Mouse (Mus musculus) kidney, postnatal 25 days (tissue): Measurements from ENCODE around the gene Fndc3b.
A peak's percentile ranks its signal among the peaks of the same experiment; 100 is the strongest.

Source experiments
- DNase-seq, 2 experiments: peaks; one replicate each; pipeline ENCODE4 v3.0.0; 2021; ENCODE audit warnings: mixed read lengths in 2 of 2

Fndc3b gene

DNA sequence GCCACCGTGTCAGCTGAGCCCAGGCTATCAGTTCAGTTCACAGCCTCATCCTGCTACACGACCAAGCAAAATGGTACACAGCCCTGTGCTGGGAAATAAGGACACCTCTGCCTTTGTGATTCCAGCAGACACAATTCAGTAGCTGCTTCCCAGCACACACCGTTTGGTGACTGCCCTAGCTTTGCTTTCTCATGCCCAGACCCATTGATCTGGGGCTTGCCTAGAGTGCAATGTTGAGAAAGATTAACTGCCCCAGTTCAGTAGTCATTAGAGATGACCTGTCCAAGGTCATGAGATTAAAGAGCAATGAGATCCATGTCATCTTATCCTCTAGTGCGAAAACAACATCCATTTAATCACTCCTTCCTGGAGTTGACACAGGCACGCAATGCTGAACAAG is 47.9 kb downstream of the Fndc3b start:
- DNase-seq, result no peak

DNA sequence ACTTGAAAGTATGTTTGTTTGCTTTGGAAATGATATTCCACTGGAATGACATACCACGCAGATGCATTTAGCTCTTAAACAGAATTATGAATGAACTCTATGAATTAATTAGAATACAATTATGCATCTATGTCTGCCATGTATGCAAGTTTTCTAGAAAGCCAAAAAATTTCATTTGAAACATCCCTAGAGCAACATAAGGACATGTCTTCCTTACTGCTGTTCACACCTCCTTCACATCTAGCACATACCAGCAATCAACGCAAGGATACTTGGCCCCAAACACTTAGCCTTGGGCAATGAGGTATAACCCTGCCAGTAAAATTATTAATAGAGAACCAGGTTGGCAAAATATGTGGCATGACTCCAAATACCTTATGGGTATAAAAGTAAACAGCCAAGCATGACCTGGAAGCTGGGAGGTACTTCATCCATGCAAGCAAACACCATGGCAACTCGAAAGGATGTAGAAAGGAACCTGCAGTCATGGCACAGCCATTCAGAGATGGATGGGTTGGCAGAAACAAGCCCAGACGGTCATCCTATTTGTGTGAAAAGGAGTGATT is 52.8 kb downstream of the Fndc3b start:
- DNase-seq, result no peak

DNA sequence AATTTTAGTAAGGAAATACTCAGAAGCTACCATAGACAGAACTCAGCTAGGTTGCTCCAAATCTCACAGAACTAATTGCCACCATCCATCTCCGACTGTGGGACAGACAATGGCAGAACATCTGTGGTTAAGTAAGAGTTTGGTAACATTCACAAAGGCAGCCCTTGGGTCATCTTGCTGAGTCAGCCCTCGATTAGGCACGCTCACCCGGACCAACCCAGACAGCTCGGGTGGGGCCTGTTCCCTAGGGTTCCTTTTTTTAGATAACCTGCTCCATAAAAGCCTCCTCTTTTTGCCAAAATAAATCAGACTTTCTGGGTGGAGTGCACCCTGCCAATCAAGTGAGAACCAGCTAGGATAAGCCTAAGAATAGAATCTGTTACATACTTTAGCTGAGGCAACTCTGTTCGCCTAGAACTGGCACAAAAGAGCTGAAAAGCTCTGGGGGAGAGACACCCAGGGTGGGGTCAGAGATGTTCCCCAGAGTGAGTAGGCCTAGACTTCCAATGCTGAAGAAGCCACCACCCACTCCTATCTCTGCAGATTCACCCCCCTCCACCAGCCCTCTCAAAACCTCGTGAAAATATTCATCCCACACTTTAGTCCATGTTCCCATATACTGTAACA is 54.2 kb downstream of the Fndc3b start:
- DNase-seq, result peak in 1 of 2 experiments; percentile 50

DNA sequence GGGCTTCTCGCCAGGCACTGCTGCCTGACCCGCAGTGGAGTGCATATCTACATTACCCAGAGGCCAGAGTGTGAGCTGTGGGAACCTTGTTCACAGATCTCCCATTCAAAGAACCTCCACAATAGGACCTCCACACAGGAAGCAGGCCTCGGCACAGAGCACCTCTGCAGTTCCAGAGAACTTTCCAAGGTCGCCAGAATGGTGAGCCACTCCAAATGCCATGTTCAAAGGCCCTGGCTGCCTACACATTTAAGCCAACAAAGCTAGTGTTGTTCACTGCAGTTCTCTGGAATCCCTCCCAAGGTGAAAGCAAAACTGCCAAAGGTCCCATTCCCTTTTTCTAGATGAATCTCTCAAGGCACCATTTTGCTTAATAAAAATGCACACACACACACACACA is 55.4 kb downstream of the Fndc3b start:
- DNase-seq, result no peak

DNA sequence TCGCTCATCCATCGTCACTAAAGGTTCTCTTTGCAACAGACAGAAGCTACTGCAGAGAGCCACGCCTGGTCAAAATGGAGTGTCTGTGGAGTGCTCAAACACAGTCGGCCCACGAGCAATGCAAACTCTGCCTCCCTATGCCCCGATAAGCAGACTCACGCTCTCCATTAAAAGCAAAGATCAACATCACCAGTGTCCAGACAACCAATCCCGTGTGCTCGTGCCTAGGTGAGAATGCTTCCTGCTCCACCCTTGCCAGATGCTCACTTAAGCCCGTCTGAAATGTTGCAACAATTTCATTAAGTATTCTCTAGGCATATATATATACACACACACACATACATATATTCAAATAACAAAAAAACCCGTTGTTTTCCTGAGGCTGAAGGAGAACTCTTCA is 56.1 kb downstream of the Fndc3b start:
- DNase-seq, result no peak

DNA sequence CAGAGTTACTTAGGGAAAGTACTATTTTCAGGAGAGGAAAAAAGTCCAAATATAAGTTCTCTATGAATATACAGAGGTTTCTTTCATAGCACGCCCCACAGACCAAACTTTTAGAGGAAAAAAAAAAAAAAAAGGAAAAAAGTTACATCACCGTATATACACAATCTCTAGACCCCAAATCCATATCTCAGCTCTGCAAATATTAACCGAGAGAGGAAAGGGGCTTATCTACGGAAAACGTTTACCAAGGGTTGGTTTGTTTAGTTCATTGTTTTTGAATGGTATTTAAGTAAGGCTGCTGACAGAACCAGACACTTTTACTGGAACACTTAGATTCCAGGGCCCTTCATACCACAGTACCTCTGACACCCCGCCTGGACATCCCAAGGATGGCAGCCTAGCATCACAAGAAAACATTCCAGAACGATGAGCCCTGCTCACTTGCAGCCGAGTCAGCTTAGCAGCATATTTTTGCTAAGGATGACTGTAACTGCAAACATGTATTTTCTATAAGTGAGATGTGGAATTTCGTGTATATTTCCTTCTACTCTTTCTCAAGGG is 58.6 kb downstream of the Fndc3b start:
- DNase-seq, result no peak

DNA sequence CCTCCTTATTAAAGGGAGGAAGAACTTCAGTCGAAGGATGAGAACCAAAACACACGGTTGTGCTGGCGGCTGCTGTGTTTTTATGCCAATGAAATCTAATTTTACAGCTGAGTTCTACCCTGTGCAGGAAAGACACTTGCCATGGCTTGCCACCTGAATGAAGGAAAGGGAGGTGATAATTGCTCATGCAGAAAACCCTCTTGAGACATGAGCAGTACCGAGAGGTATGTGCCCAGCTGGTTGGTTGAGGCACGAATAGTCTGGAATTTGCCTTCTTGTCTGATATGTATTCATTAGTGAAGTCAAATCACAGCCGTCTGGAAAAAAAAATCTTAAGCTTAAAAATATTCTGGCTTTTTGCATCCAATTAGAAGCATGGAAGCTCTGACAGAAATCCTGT is 59.4 kb downstream of the Fndc3b start:
- no peak for DNase-seq

DNA sequence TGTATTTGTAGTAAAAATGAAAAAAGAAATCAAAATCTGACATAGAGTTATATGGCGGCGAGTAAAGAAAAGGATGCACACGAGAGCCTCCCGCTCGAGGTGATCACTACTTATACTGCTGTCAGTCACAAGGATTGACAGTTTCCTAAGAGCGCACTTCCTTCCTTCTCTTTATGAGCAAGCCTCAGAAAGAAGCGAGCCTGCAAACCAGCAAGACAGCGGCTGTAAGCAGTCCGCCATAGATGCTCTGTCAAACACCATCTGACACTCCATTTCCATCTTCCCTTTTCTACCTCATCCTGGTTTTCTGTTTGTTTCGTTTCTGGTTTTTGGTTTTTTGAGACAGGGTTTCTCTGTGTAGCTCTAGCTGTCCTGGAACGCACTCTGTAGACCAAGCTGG is 61.0 kb downstream of the Fndc3b start:
- no peak for DNase-seq

DNA sequence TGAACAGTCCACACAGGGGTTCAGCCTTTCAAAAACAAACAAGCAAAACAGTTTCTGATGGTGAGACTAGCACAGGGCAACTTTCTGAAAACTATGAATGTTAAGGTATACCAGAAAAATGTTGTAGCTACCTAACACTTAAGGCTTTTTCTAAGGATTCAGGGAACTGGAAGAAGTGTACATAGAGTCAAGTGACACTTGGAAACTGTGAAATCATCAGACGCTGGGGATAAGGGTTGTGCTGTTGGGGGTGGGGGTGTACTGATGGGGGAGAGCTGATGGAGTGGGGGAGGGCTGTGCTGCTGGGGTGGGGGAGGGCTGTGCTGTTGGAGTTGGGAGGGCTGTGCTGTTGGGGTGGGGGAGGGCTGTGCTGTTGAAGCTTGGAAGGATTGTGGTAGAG is 61.8 kb downstream of the Fndc3b start:
- DNase-seq, result no peak

DNA sequence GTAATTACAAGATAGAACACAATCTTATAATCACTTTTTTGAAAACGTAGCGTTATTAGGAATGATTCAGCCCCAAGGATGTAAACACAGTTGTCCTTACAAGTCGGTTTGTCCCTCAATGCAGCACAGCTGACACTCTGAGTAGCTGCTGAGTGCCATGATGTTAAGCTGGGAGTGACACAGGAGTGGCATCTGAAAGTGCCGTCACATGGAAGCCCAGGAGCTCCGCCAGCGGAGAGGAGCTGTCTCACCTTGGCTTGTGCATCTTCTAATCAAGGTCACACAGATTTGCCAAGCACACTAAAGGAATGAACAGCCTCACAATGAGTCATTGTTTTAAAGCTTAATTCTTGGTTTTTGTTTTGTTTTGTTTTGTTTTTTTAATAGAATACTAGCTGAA is 68.7 kb downstream of the Fndc3b start:
- no peak for DNase-seq

DNA sequence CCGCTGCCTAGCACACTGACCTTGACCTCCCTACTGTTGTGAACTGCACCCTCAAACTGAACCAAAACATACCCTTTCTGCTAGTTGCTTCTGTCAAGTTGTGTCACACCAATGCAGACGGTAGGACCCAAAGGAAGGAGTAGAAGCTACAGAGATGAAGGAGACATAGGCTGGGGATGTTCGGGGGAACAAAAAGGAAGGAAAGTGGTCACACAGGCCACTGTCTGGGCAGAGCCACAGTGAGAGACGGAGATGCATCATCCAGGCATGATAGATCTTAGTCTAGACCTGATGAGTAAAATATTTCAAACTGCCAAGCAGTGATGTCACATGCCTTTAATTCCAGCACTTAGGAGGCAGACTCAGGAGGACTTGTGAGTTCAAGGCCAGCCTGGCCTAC is 71.4 kb downstream of the Fndc3b start:
- DNase-seq, result no peak

DNA sequence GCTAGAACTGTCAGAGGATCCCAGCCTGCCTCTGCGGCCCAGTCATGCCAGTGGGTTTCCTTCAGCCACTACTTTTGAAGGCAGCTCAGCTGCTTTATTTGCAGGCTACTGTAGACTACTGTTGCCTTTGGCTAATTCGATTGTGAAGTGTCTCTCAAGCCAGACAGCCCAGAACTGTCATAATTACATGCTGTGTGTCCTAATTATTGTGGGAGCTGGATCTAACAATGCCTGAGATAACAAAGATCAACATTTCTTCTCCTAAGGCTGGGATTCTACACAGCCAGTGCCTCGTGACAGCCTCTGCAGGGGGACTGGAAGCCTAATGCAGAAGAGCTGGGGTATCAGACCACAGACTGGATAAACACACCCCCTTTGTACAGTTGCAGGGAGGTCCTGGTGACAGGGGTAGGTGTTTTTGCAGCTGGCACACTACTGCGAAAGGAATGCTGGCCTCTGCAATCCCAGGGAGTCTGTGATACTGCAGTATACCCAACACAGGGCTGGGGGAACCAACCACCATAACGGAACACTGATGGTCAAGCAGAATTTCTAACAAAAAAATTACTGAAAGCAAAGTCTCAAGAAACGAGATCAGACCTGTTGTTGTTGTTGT is 74.0 kb downstream of the Fndc3b start:
- DNase-seq, result no peak

DNA sequence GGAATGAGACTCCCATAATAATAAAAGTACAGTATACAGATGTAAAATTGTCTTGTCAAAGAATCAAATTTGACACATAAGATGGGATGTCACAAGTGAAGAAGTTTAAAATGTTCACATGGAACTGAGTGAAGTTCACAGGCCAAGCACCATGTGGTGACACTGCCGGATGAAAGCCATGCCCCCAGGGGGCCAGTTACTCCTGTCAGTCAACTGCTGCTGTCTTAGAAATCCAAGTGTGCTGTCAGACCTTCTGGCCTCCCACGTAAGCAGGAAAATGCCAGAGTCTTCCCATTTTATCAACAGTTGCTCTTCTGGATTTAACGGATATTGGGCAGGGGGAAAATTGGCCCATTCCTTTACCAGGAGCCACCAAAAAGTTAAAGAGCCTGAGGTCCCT is 75.3 kb downstream of the Fndc3b start:
- no peak for DNase-seq

DNA sequence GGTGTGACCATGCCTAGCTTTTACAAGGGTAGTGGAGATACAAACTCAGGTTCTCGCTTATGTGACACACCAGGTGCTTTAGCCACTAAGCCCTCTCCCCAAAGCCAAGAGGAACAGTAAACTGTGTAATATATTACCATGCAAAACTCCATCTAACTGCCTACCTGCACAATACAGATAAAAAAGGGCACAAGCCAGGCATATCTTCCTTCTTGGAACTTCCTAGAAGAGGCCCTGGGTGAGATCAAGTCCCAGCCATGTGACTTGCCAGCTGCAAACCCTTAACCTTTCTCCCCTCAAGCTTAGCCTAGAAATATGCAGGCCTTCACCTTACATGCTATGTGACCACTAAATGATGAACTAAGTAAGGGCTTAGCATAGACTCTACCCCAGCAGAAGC is 78.2 kb downstream of the Fndc3b start:
- no peak for DNase-seq

DNA sequence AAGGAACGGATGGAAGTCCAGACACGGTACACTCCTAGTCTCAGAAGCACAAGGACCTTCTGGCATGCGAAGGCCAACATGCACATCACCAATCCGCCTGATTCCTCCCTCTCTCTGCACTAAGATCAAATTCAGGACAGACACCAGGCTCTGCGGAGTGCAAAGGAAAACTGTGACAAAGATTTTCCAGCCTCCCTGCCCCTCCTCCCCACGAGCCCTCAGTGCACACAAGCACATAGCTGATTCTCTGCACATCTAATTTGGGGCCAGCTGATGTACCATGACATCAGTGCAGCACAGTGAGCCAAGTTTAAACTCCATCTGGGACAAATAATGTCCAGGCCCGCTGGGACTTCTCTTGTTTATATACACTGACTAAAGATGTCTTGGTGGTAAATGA is 80.0 kb downstream of the Fndc3b start:
- DNase-seq, result peak; percentile 28 to 48

DNA sequence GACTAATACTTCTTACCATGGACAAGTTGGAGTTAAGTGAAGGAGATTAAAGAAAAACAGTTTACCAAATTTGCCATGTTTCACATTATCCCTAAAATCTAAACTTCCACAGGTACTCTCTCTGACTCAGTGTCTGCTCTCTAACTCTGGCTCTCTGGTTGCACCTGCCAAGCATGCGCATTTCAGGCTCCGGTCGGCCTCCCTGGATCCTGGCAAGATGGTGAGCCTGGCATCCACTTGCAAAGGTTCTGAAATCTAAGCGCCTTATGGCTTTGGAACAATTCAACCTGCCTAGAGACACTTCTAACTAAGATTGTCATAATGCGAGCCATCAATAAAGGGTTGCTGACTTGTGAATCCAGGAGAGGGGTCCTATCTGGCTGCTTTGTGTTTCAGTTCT is 81.4 kb downstream of the Fndc3b start:
- DNase-seq, result no peak

DNA sequence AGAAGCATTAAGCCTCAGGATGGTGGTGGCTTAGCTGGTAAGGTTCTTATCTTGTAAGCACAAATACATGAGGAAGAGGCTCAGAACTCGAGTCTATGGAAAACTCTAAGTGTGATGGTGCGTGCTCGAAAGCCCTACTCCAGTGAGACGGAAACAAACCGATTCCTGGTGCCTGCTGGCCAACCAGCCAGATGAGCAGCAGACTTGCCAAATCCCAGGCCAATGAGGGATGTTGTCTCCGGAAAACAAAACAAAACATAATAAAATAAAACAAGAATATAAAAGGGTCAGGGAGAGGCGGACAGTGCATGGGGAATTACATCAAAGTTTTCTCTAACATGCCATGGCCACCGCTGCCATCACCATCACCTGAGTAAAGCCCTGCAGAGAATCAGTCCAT is 84.8 kb downstream of the Fndc3b start:
- DNase-seq, result no peak

DNA sequence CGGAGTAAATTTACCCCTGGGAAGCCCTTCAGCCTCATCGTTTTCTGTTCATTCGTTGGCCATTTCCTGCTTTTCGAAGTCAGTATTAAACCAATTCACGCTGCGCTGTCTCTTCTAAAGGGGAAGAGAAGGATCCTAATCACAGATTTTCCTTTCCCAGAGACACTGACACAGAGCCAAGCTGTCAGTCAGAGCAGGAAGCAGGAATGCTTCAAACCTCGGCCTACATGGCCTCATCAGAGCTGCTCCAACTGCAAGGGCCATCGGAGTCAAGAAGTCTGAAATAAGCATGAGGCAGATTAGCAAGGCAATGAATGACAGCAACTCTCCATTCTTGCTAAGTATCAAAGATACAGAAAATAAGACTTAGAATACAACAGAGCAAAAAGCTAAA is 85.5 kb downstream of the Fndc3b start:
- peak in 1 of 2 experiments; percentile 23 for DNase-seq

DNA sequence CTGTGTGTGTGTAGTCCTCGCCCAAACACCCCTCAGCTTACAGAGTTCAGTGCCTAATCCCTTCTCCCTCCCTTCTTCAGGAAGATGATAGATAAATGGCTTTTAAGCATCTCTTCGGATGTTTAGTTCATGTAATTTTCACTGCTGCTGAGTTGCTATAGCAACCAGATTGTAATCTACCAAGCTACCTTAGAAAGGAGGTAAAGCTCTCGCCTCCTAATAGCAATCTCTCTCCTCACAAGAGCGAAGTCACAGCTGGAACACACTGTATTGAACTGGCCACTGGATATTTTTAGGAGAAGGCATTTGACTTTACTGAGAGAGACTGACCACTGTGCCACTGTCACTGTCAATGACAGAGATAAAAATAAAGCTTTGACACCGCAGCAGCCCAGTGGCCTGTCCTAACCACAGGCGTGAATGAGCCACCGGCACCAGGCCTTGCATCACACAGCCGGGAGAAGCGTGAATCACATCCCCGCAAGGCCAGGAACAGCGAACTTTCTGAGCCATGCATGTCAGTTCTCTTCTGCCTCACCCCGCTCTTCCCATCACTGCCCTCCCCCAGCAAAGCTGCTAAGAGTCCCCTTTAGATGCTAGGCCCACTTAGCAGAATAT is 86.0 kb downstream of the Fndc3b start:
- no peak for DNase-seq

DNA sequence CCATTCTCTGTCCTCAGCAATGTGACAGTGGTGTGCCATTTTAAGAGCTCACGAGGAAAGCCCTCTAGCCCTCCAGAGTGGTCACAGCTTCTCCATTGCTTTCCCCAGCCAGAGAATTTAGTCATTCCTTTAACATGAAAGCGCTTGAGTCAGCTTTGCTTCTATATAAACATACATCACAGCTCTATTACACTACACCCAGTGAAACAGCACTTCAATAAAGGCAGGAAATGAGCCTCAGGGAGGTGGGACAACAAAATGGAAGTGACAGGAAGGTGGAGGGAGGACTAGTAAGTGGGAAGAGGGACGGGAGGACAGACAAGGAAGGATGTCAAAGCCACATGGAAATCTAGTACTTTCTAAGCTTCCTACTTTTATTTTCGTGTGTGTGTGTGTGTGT is 88.7 kb downstream of the Fndc3b start:
- DNase-seq, result no peak

DNA sequence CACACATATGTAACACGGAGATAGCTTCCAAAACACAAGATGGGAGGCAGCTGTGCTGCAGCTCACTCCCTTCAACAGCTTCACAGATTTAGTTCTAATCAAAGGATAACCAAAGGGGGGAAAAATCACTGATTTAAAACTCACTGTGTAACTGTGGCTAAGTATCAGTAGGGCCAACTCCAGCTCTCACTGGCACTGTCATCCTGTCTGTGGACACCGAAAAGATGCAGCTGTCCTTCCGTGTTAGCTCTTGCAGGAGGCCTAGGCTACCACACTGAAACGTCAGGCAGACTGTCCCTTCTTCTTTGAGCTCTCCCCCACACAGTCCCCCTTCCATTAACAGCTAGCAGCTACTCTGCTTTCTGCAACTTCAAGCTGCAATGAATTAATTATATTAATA is 89.9 kb downstream of the Fndc3b start:
- DNase-seq, result no peak

DNA sequence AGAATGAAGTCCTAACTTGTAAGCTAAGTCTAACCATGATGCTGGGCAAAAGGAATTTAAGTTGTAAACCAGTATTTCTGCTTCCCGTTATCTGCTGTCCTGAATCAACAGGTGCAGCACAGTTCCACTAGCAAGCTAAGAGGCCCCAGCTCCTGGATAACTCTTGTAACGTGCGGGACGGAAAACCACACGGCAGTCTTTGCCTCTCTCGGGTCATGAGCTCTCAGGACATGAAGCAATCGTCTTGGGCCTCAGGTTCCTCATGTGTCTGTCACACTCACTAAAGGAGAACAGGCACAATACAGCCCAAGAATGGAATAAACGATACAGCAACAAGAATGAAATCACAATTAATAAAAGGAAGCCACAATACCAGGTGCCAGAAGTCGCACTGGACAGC is 93.4 kb downstream of the Fndc3b start:
- no peak for DNase-seq

DNA sequence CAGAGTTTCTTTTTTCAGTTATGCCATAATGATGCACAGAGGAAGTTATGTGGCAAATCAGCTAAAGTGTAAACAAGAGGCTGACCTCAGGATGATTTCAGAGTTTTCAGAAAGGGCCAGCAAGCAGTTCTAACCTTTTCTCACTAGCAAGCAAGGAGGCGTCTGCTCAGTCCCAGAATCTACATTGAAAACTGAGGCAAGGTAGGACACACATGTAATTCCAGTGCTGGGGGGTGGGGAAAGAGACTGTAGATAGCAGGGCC is 93.9 kb downstream of the Fndc3b start:
- no peak for DNase-seq
